15 mouse cellular contexts compared by ENCODE assay signal in the genomic region with DNA sequence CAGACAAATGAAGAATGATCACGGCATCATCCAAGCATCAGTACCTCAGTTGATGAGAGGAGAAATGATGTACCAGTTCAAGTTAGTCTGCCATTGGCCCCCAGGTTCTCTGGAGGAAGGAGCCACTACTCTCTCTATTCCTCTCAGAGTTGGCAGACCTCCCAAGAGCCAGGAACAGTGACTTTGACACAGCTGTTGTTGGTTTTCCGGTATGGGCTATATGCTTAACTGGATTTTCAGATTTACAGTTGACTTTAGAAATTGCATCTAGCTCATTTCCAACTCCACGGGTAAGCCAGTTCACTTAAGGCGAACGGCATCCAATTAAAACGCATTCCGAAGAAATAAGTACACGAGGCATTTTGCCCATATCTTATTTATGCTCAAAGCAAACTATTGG.
"Had no signal": no experiment of that assay in that cellular context is flagged by ENCODE, and none has a peak within 500 bp of the region (broad histone marks: within the 10 kb centered on the region; RNA-seq: fewer than 3 reads in every experiment).

No protein-coding gene starts in this region.

- ATAC-seq: midbrain, embryonic 16.5 days had no signal

- H3K4me1 ChIP-seq: midbrain, embryonic 10.5 days; midbrain, embryonic 12.5 days; neural tube, embryonic 12.5 days; stomach, embryonic 15.5 days had no signal

- H3K4me3 ChIP-seq: midbrain, embryonic 10.5 days; midbrain, embryonic 12.5 days; neural tube, embryonic 12.5 days; stomach, embryonic 15.5 days had no signal

- H3K27ac ChIP-seq: midbrain, embryonic 10.5 days; midbrain, embryonic 12.5 days; neural tube, embryonic 12.5 days; stomach, embryonic 15.5 days; stomach, postnatal 0 days had no signal

- H3K9me3 ChIP-seq: midbrain, embryonic 10.5 days; midbrain, embryonic 12.5 days; neural tube, embryonic 12.5 days; stomach, embryonic 15.5 days had no signal

- H3K36me3 ChIP-seq: midbrain, embryonic 10.5 days; midbrain, embryonic 12.5 days; neural tube, embryonic 12.5 days; stomach, embryonic 15.5 days had no signal

- H3K27me3 ChIP-seq: midbrain, embryonic 12.5 days; neural tube, embryonic 12.5 days; stomach, embryonic 15.5 days had no signal

- H3K9ac ChIP-seq: lung, embryonic 14.5 days; midbrain, embryonic 12.5 days; neural tube, embryonic 12.5 days; stomach, embryonic 15.5 days had no signal

- DNase-seq: lung, adult 18-20 months; lung, embryonic 14.5 days; lung, postnatal 10 days; lung, postnatal 4 days; midbrain, embryonic 14.5 days; right cerebral cortex, postnatal 14 days; thymus, adult 2 months; thymus, postnatal 25 days; thymus, postnatal 4 days had no signal

- H3K4me2 ChIP-seq: lung, embryonic 14.5 days; midbrain, embryonic 12.5 days; neural tube, embryonic 12.5 days; stomach, embryonic 15.5 days had no signal
